Mouse (Mus musculus): Measurements from ENCODE around the gene Tspan32.

The Tspan32 gene

DNA sequence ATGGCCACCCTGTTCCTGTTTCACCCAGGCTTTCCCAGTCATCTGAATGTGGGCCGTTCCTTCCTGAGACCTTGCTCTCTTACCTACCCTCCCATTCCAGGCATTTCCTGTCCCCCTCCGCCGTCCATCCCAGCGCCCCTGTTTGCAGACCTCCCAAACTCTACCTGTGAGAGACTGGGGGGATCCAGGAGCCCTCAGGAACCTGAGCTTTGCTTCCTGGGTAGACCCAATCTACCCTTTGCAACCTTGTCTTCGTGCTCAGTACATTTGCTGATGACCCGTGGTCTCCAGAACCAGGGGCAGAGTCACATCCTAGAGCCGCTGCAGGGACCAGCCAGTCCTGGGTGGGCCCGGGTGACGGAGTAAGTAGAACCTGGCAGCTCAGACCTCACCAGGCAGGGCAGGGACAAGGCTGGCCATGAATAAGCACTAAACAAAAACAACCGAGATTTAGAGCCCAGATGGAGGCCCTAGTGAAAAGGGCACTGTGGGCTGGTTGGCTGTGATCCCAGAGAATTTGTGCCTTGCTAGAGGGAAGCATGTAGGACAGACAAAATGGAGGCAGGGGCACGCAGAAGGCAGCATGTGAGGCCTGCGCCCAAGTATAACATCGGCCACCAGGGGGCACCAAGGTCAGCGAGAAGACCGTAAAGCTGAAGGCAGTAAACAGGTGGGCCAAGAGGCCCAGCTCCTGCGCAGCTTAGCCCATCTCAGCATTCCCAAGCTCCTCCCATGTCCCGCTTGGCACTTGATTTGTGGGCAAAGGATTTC, 2.9 kb downstream of the Tspan32 start:
- DNase-seq (ENCODE audit: low spot score): peak; percentile 96

DNA sequence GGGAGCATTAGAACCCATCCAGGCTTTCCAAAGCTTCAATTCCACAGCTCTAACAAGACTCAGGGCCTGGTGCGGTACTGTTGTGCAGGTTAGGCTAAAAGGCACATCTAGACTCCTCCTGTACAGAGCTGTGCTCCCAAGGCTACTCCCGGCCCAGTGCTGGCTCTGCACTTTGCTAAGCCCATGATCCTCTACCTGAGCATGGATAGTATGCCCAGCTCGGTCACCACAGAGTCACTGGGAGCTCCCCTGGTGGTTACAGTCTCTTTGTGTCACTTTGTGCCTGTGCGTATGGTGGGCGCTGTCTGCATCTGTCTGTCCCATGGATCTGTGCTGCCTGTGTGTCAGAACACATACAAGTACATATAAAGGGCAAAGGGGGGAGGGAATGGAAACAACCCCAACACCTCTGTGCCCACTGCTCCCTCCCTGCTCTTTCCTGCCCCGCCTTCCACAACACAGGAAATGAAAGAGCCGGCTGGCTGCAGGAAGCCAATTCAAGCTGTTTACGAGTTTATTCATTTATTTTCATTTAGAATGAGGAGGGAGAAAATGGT, 3.6 kb downstream of the Tspan32 start:
- DNase-seq (ENCODE audit: low spot score): peak; percentile 47

DNA sequence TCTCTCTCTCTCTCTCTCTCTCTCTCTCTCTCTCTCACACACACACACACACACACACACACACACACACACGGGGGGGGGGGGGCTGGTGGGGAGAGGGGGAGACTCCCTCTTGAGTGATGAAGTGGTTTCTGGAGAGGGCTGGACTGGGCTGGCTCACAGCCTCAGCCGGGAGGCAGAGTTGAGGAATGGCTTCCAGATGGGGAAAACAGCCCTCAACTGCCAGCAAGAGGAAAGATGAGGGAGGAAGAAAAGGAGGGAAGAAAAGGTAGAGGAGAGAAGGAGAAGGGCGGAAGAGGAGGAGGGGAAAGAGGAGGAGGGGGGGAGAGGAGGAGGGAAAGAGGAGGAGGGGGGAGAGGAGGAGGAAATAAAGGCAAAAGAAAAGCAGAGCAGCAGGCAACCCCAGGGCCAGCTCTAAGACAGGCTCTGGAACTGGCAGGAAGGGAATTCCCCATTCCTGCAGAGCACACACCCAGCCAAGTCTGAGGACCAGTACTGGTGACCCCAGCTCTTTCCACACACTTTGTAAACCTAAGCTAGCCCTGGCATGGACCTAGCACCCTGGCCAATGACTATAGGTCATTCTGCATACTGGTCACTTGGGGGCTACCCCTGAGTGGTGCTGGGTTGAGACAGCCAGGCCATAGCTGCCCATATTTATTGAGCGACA, 4.3 kb downstream of the Tspan32 start:
- DNase-seq (ENCODE audit: low spot score): peak; percentile 46

DNA sequence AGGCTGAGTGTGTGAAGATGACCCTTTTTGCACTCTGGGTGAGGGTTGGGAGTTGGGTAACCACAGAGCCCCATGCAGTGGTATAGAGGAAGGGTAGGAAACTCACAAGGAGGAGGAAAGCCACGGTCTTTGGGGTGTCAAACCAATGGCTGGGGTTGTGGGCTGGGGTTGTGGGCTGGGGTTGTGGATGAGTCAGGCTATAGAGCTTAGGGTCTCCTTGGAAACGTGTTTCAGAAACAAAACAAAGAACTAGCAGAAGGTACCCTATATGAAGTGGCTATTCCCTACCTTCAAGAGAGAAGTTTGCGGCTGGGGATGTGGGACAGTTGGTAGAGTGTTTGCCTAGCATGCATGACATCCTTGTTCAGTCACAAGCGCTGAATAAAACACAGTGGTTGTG, 5.2 kb downstream of the Tspan32 start:
- no peak for DNase-seq (ENCODE audit: low spot score)

DNA sequence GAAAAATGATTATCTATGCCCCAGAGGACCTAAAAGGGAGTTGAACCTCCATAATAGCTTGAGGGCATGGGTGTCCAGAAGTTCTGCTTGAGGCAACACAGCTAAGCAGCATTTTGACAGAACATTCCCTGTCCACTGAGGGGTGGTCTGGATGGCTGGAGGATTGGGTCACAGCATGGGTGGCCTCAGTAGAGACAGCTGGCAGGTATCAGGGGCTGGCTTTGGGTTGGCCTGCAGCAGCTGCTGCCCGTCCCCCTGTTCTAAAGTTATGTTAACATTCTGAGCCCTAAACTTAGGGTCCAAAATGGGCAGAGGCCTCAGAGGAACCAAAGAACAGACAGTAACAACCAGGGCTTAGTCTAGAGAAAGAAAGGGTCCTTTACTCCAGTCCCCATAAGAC, 6.4 kb downstream of the Tspan32 start:
- no peak for DNase-seq (ENCODE audit: low spot score)

DNA sequence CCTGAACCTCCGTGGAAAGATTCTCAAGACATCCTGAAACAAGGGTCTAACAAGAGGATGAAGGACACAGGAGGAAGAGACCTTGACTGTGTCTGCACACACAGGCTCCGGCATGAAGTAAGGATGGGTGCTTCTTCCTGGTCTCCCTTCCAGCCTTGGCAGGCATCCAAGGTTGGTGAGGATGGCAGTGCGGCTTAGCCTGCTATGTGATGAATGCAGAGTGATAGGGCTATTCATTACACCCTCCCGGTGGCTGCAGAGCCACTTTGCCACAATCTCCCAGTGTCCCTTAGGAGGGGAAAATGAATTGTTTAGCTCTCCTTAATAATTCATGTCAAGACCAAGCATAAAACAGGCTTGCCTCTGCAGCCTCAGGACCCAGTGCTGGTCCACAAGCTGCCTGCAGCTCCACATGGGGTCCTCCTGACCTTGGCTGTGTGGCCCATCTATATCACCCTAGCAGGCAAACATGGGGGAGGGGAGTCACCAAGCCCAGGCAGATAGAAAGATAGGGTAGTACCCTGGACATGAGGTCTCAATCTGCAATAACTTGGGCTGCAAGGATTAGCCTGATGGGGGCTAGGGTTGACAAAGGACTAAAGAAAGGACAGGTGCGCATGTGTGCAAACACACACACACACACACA, 7.5 kb downstream of the Tspan32 start:
- DNase-seq (ENCODE audit: low spot score): peak; percentile 60

DNA sequence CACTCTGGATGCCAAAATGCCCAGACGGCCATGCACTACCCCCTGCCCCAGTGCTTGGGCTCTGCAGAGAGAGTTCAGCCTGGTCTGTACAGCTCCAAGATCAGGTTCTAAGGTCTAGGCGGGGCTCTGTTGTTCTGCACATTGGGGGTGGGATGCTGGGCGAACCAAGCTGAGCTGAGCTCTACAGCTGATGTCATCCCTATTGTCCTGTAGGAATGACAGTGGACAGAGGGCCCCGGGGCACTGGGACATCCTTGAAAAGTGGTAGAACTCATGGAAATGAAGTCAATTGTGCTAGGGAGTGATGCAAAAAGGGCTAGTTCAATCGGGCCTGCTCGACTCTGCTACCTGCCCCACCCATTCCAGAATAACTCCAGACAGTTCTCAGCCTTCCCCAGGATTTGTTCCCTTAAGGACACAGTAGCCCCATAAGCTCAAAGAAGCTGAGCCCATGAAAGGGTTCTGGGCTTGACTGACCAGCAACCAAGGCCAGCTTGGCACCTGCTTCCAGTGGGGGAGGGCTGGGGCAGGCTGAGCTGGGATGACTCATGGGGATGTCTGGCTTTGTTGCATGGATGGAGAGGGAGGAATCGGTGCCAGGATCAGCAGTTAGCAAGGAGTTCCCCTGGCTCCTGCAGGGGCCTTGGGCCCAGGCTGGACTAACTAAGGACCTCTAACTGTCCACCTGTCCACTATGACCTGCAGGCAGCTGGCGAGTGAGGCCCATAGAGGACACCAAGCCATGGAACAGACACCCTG, 8.8 kb downstream of the Tspan32 start:
- DNase-seq (ENCODE audit: low spot score): peak; percentile 86

DNA sequence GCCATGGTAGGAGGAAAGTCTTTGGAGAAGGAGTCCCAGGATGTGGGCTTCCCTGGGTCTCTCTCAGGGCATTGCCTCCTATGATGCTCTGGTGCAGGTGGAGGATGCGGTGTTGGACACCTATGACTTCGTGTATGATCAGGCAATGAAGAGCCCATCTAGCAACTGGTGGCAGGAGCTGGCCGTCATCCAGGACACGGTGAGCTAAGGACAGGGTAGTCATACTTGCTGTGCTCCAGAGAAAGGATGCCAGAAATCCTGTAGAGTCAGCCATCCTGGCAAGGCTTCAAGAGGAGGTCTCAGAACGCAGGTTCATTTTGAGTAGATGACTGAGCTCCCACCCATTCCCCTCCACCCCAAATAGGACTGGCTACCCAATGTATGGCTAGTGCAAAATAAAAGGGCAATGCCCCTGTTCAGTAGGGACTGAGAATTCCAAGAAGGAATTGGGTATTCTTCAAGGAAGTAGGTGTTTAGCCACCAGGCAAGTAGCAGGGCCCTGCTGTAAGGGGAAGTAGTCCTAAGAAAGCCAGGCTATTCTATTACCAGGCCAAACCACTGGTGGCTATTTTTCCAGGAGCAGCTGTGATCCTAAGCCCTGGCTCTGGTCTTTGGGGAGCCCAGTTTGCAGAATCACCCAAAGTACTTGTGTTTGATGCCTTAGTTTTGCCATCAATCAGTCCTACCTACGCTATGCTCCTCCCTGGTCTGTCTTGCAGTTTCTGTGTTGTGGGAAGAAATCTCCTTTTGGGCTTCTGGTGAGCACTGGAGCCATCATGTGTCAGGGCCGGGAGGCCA, 10.2 kb downstream of the Tspan32 start:
- peak; percentile 38 for DNase-seq (ENCODE audit: low spot score)

DNA sequence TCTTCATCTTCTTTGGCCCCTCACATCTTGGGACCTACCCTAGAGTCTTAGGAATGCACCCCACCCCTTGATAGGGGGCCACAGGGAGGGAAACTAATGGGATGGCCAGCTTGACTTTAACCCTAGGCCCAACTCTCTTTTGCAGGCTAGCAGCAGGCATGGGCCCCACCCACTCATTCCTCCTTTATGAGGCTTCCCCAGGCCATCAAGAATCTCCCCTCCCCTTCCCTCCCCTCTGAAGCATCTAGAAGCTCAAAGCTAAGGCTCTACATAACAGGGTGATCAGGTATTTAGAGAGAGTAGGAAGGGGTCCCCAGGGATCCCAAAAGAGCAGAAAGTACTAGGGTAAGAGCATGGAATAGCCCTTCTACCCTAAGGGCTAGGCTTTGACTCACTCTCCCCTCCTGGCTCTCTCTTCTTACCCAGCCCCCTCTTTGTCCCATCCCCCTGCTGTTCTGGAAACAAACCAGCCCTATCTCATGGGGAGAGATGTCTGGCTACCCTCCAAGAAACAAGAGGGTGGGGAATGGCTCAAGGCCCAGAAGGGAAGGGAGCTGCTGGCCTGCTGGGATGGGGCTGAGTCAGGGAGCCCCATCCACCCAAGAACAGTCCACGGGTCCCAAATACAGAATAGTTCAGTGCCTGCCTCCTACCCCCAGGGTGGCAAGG, 11.0 kb downstream of the Tspan32 start:
- peak; percentile 76 for DNase-seq (ENCODE audit: low spot score)

DNA sequence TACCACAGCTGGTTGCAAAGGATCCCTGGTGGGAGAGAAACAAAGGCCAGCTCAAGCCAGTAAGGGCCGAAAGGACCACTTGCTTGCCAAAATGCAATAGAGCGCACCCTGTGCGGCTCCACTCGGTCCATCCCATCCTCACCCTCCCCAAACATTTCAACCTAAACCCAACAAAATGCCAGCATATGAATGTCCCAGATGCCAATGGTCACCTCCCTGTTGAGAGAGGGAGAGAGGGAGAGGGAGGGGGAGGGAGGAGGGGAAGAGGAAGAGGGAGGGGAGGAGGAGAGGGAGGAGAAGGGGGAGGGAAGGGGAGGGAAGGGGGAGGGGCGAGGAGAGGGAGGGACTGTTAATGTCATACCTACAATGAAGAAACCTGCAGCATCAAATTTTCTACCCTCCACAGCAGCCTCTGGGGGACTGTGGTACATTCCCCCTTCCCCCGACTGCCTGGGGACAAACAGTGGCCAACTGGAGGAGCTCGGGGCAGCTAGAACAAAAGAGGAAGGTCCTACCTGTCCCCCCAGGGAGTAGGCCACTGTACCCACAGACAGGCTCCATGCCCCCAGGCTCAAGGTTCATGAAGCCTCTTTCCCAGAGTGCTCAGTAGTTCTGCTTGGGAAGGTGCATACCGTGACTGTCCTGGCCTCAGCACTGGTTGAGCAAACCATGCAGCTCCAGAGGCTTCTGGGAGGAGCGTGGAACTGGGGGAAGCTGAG, 11.7 kb downstream of the Tspan32 start:
- no peak for DNase-seq (ENCODE audit: low spot score)

DNA sequence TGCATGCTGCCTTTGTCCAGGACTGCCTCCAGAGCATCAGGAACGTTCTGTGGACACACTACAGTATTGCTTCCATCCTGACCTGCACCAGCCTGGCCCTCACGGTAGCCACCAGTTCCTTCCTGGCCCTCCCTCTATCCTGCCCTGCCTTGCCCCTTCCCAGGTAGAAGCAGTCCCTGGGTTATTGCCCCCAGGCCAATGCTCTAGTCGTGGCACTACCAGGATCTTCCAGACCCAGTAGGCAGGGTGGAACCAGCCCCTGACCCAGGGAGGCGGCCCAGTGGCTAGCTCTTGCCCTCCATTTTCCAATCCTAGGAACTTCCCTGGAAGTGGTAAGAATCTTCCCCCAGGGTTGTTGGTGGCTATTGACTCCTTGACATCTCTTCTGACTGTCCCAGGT, 12.3 kb downstream of the Tspan32 start:
- no peak for DNase-seq (ENCODE audit: low spot score)

DNA sequence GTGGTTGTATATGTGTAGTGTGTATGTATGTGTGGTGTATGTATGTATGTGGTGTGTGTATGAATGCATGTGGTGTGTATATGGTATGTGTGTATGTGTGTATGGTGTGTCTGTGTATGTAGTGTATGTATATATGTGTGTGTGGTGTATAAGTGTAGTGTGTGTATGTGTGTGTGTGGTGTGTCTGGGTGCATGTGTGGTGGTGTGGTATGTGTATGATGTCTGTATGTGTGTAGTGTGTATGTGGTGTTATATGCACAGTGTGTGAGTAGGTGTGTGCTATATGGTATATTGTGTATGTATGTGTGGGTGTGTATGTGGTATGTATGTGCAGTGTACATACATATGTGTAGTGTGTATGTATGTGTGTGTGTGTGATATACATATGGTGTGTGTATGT, 15.2 kb downstream of the Tspan32 start:
- DNase-seq (ENCODE audit: low spot score): no peak

DNA sequence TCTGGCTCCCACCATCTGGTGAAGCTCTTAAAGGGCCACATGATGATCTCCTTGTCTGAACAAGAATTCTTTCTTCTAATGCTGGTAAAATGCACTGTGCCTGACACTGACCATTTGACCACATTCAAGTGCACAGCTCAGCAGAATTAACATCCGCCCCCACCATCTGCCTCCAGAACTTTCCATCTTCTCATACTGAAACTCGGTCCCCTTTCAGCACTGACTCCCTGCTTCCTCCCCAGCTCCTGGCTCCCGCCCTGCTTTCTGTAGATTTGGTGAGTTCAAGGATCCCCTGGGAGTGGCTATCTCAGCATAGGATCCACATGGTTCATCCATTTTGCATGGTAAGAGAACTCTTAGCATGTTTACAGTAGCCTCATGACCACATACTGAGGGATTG, 15.9 kb downstream of the Tspan32 start:
- no peak for DNase-seq (ENCODE audit: low spot score)

DNA sequence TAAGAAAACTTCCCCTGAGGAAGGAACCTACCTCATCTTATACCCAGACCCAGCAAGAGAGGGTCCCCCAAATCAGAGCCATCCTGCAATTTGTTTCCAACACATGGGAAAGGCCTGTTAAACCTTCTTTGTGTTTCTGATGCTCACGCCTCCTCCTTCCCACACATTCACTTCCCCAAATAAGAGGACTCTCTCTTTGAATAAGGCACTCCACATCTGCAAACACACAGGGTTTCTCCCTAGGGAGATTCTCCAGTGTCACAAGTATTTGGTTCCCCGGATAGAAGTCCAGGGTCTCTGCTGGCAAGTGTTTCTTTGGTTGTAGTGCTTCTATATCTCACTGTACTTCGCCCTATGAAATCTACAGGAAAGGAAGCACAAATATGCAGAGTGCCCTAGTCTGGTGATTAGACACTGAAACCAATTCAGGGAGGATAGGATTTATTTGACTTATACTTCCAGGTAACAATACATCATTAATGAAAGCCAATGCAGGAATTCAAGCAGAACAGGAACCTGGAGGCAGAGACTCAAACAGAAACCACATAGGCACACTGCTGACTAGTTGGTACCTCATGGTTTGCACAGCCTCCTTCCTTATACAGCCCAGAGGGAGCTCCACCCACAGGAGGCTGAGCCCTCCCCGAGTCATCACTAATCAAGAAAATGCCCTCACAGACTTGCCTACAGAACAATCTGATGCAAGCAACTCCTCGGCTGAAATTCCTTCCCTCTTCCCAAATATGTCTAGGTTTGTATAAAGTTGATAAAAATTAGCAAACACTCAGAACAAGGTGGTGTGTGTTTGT, 16.7 kb downstream of the Tspan32 start:
- DNase-seq (ENCODE audit: low spot score): no peak

DNA sequence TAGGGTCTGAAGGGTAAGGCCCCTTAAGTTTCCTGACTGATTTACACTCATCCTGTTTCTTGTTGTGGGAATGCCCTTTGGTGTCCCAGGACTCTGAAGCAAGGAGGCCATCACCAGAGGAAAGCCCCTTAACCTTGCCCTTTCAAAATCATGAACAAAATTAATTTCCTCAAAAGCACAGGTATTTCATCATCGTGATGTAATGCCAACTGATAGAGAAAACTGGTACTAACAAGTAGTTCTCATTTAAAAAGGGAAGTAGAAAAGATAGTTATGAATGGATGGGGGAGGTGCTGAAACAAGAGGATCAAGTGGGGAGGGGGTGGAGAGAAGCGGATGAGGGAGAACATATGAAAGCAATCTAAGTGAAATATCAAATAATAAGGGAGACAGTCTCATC, 18.7 kb downstream of the Tspan32 start:
- DNase-seq (ENCODE audit: low spot score): no peak

DNA sequence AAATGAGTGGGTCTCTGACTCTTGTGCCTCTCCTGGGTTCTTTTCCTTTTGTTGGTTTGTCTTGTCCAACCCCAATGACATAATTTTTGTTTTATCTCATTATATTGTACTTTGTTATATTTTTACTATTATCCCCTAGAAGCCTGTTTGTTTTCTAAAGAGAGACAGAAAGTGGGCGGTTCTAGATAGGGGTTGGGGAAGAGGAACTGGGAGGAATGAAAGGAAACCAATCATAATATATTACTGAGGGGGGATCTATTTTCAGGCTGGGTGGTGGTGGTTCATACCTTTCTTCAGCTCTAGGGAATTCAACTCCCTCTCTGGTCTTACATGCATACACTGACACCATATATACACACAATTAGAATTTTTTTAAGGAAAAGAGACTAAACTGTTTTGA, 19.4 kb downstream of the Tspan32 start:
- no peak for DNase-seq (ENCODE audit: low spot score)

DNA sequence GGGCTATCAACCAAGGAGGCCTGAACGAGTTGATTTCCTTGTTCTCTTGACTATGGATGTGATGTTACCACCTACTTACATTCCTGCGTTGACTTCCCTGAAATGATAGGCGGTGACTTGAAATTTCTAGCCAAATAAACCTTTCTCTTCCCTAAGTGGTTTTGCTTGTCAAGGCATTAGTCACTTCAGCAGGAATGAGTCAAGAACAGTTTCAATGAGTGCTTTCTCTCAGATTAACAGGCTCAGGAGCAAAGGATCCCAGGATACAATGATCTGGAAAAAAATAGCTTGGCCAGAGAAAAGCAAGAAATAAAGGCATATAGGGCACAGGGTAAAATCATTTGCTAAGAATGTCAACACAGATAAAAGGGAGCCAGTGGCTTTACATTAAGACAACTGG, 20.6 kb downstream of the Tspan32 start:
- DNase-seq (ENCODE audit: low spot score): no peak

DNA sequence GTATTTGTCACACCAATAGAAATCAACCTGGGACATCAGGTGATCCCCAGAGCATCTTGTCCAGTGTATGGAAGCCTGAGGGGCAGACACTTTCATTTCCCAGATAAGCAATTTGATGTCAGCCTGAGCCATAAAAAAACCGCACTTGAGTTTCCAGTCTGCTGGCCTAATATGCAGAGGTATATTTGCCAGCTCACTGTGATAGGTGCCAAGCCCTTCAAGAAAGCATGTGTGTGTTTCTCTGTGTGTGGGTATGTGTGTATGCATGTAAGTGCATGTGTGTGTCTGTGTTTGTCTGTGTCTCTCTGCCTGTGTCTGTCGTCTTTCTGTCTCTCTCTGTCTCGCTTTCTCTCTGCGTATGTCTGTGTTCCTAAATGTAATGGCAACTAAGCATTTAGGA, 22.4 kb downstream of the Tspan32 start:
- DNase-seq (ENCODE audit: low spot score): no peak

DNA sequence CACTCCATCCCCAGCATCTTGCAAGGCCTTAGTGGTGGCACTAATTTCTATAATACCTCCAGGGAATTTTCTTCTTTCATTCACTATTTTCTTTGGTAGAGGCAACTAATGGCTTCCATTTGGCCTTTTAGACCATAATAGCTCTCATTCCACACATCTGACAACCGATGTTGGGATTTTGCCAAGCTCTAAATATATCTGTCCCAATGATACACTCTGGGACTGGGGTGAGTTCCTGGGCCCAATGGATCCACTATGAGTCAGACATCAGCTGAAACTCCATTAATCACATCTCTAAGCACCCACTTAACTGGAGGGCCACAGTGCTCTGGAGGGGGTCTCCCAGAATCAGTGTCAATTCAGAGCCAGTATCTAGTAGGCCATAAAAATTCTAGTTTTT, 27.0 kb downstream of the Tspan32 start:
- DNase-seq (ENCODE audit: low spot score): no peak
